10 mouse cellular contexts compared by ENCODE assay signal in the genomic region with DNA sequence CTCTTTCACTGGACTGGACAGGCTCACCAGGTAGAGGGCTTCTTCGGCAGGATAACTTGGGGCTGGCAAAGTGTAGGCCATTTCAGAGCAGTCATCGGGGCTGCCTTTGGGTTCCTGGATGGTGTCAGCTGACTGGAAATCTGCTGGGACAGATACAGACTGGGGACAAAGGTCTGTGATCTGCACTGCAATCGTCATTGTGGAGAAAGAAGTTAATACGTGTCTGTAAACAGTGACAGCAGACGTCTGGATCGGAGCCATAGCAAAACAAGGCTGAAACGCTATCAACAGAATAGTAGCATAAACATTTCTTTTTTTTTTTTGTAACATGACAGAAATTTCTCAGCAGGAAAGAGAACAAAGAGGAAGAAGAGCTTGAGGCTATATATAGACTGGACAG.
A peak's percentile ranks its signal among the peaks of the same experiment; 100 is the strongest.
DNase-seq lines count a peak whose midpoint lies in the region; ATAC-seq and TF ChIP-seq lines count a peak whose summit lies in the region.
"Had no signal": no experiment of that assay in that cellular context is flagged by ENCODE, and none has a peak within 500 bp of the region (broad histone marks: within the 10 kb centered on the region; RNA-seq: fewer than 3 reads in every experiment).

No protein-coding gene starts in this region.

- no peaks in the 10 kb centered on the region for H3K9me3 ChIP-seq in liver, postnatal 0 days (ENCODE audit: low read length)
- H3K9me3 ChIP-seq in stomach, postnatal 0 days (ENCODE audit: control insufficient read depth, low read length) = no peaks in the 10 kb centered on the region
- no peaks in the 10 kb centered on the region for H3K9me3 ChIP-seq in forebrain, embryonic 14.5 days (replicated peaks; ENCODE audit: control insufficient read depth, low read length)

- no peak overlapping the region for H3K4me3 ChIP-seq in liver, postnatal 0 days (ENCODE audit: low read depth, low read length)
- no peak overlapping the region for H3K4me3 ChIP-seq in stomach, postnatal 0 days (ENCODE audit: low read depth, low read length)
- H3K4me3 ChIP-seq in forebrain, embryonic 14.5 days (ENCODE audit: low read depth, low read length) = no peak overlapping the region

- no peaks in the 10 kb centered on the region for H3K27me3 ChIP-seq in liver, postnatal 0 days (ENCODE audit: insufficient read depth, low read length)
- H3K27me3 ChIP-seq in stomach, postnatal 0 days (ENCODE audit: control insufficient read depth, insufficient read depth, low read length) = no peaks in the 10 kb centered on the region
- H3K27me3 ChIP-seq in forebrain, embryonic 14.5 days (replicated peaks; ENCODE audit: control insufficient read depth, insufficient read depth, low read length) = no peaks in the 10 kb centered on the region

- peak overlapping the region; percentile 20; the same call in 1 of the 2 replicates for H3K4me2 ChIP-seq in liver, postnatal 0 days (ENCODE audit: low read depth, low read length)
- H3K4me2 ChIP-seq in stomach, postnatal 0 days (replicated peaks; ENCODE audit: low read depth) = no peak overlapping the region
- no peak overlapping the region for H3K4me2 ChIP-seq in forebrain, embryonic 14.5 days (ENCODE audit: low read length)

- DNase-seq in kidney, adult 11 months = peak; percentile 31
- no peak for DNase-seq in kidney, postnatal 4 days
- peak; percentile 26 to 38 for DNase-seq in kidney, adult 8-10 months
- peak; percentile 51 for DNase-seq in liver, postnatal 0 days
- peak; percentile 16 for DNase-seq in stomach, postnatal 0 days (ENCODE audit: low spot score)
- no peak for DNase-seq in cerebellum, postnatal 25 days
- no peak for DNase-seq in forebrain, embryonic 14.5 days (ENCODE audit: low spot score)
- DNase-seq in layer of hippocampus, adult 18-20 months (ENCODE audit: low spot score in 2 of 2) = no peak
- DNase-seq: cerebellum, adult 9-10 months; spleen, adult 18-20 months had no signal

- peak overlapping the region; percentile 86 for H3K27ac ChIP-seq in liver, postnatal 0 days (ENCODE audit: low read depth)
- H3K27ac ChIP-seq in stomach, postnatal 0 days (replicated peaks) = peak overlapping the region; percentile 45; the same call in 1 of the 2 replicates
- no peak overlapping the region for H3K27ac ChIP-seq in forebrain, embryonic 14.5 days (ENCODE audit: low read depth, low read length)

- TF ChIP-seq EP300 in liver, postnatal 0 days (IDR thresholded peaks at IDR 0.05; ENCODE audit: low read depth) = peak; percentile 83
- no peak for TF ChIP-seq EP300 in stomach, postnatal 0 days (optimal IDR thresholded peaks at IDR 0.05)

- H3K9ac ChIP-seq in liver, postnatal 0 days (replicated peaks) = peak overlapping the region; percentile 36; the same call in 1 of the 2 replicates
- no peak overlapping the region for H3K9ac ChIP-seq in stomach, postnatal 0 days (ENCODE audit: low read length)
- H3K9ac ChIP-seq in forebrain, embryonic 14.5 days (ENCODE audit: low read length) = no peak overlapping the region

- H3K4me1 ChIP-seq in liver, postnatal 0 days (ENCODE audit: insufficient read depth) = peaks cover 6% of the 10 kb centered on the region
- H3K4me1 ChIP-seq in stomach, postnatal 0 days (replicated peaks; ENCODE audit: control insufficient read depth, insufficient read depth) = peaks cover 8% of the 10 kb centered on the region; the same call in 1 of the 2 replicates
- H3K4me1 ChIP-seq in forebrain, embryonic 14.5 days (ENCODE audit: control insufficient read depth, insufficient read depth, low read length) = no peaks in the 10 kb centered on the region

- ATAC-seq in liver, postnatal 0 days = peak; percentile 99
- 0 out of 2 replicates have a peak, but pooled peaks have one; percentile 63 for ATAC-seq in stomach, postnatal 0 days (ENCODE audit: low FRiP score, low TSS enrichment)
- ATAC-seq in forebrain, embryonic 14.5 days = no peak

- WGBS in liver, postnatal 0 days (ENCODE audit: insufficient replicate concordance) = 11% methylated on average over 7 of the region's 7 CpGs
- 16% methylated on average over 7 of the region's 7 CpGs for whole genome bisulfite sequencing in stomach, postnatal 0 days
- WGBS in forebrain, embryonic 14.5 days = 67% methylated on average over 7 of the region's 7 CpGs

- H3K36me3 ChIP-seq in liver, postnatal 0 days (replicated peaks; ENCODE audit: insufficient read depth, low read length) = no peaks in the 10 kb centered on the region
- no peaks in the 10 kb centered on the region for H3K36me3 ChIP-seq in stomach, postnatal 0 days (ENCODE audit: control insufficient read depth, insufficient read depth, low read length)
- H3K36me3 ChIP-seq in forebrain, embryonic 14.5 days (ENCODE audit: control insufficient read depth, insufficient read depth, low read length) = no peaks in the 10 kb centered on the region

- TF ChIP-seq CTCF in liver, postnatal 0 days (IDR thresholded peaks at IDR 0.05; ENCODE audit: low read depth) = no peak
- no peak for TF ChIP-seq CTCF in stomach, postnatal 0 days (IDR thresholded peaks at IDR 0.05; ENCODE audit: low read depth)

Comparison
In these comparisons a context has a peak if more than half of its experiments do, and no peak if none do; other contexts are left out.
1. DNase-seq: peak in kidney, adult 11 months (single experiment), kidney, adult 8-10 months (2 of 2), liver, postnatal 0 days (single experiment) and stomach, postnatal 0 days (single experiment); none in kidney, postnatal 4 days (0 of 2), cerebellum, postnatal 25 days (0 of 2), forebrain, embryonic 14.5 days (single experiment) and layer of hippocampus, adult 18-20 months (0 of 2).